ENCODE assay signal across 14 mouse cellular contexts in the genomic region with DNA sequence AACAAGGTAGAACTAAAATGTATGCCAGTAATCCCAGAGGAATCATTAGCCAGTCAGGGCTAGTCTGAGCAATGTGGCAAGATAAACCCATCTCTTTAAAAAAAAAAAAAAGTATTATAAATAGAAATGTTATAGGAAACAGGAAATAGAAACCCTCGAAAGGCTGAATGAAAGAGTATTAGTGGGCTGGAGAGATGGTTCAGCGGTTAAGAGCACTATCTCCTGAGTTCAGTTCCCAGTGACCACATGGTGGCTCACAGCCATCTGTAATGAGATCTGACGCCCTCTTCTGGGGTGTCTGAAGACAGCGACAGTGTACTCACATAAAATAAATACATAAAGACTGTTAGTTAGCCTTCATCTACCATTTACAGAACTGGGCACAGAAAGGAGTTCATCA. TPM values are rescaled to one million over a fixed set of nuclear protein-coding genes. Genes with fewer than 3 reads are reported as not detected.
DNase-seq lines count a peak whose midpoint lies in the region; ATAC-seq and TF ChIP-seq lines count a peak whose summit lies in the region.
"Had no signal": no experiment of that assay in that cellular context is flagged by ENCODE, and none has a peak within 500 bp of the region (broad histone marks: within the 10 kb centered on the region; RNA-seq: fewer than 3 reads in every experiment).

No protein-coding gene starts in this region.

- 55% methylated on average over 4 of the region's 4 CpGs for WGBS in kidney, adult 2 months
- 72% methylated on average over 4 of the region's 4 CpGs for WGBS in kidney, embryonic 15.5 days
- 20% methylated on average over 4 of the region's 4 CpGs for WGBS in liver, embryonic 13.5 days (ENCODE audit: insufficient replicate concordance)
- WGBS in forebrain, embryonic 10.5 days = 73% methylated on average over 4 of the region's 4 CpGs

- no peak overlapping the region for H3K27ac ChIP-seq in kidney, adult 2 months (ENCODE audit: insufficient read depth, low read depth, low read length)
- no peak overlapping the region for H3K27ac ChIP-seq in kidney, embryonic 15.5 days
- no peak overlapping the region for H3K27ac ChIP-seq in MEL (ENCODE audit: control insufficient read depth, low read depth, low read length)
- H3K27ac ChIP-seq in liver, embryonic 13.5 days = peak overlapping the region; percentile 98
- H3K27ac ChIP-seq in forebrain, embryonic 10.5 days = no peak overlapping the region
- H3K27ac ChIP-seq: forebrain, embryonic 12.5 days had no signal

- H3K9ac ChIP-seq in kidney, embryonic 15.5 days = no peak overlapping the region
- no peak overlapping the region for H3K9ac ChIP-seq in MEL (ENCODE audit: control insufficient read depth, low read depth, low read length, poor library complexity, severe bottlenecking)
- H3K9ac ChIP-seq in liver, embryonic 13.5 days = 0 out of 2 replicates have a peak overlapping the region, but pooled peaks have one; percentile 31
- H3K9ac ChIP-seq: forebrain, embryonic 12.5 days had no signal

- ATAC-seq in kidney, embryonic 15.5 days (replicated peaks; ENCODE audit: low FRiP score) = no peak
- ATAC-seq in liver, embryonic 13.5 days (ENCODE audit: low read depth) = no peak

- no peak for DNase-seq in kidney, adult 2 months
- DNase-seq in B cell, adult 2 months = peak; percentile 32 to 49
- DNase-seq in MEL (ENCODE audit: low read depth, low spot score) = peak; percentile 84
- no peak for DNase-seq in liver, embryonic 13.5 days
- no peak for DNase-seq in forebrain, embryonic 10.5 days (ENCODE audit: extremely low spot score, low spot score)
- DNase-seq in kidney, postnatal 36 days = no peak
- no peak for DNase-seq in layer of hippocampus, postnatal 36 days
- DNase-seq: embryo, embryonic 11 days; lung, postnatal 10 days; right cerebral cortex, postnatal 14 days; thymus, adult 2 months had no signal

- peak; percentile 28; the same call in 1 of the 2 replicates for TF ChIP-seq CTCF in kidney, adult 2 months (conservative IDR thresholded peaks at IDR 0.05; ENCODE audit: insufficient read depth, insufficient read length, low read depth, low read length)
- TF ChIP-seq CTCF in MEL (IDR thresholded peaks at IDR 0.05 in 2 of 3, conservative IDR thresholded peaks at IDR 0.05 in 1 of 3; ENCODE audit: control insufficient read depth in 1 of 3, insufficient read depth in 1 of 3, low read depth in 2 of 3, low read length in 3 of 3, poor library complexity in 1 of 3, severe bottlenecking in 1 of 3) = peak; percentile 15 to 64 (median 25); a peak in 3 of 6 replicates

- no peaks in the 10 kb centered on the region; the same call in 1 of the 2 replicates for H3K4me1 ChIP-seq in kidney, adult 2 months (ENCODE audit: control insufficient read depth, insufficient read depth, low read length)
- H3K4me1 ChIP-seq in kidney, embryonic 15.5 days = peaks cover 7% of the 10 kb centered on the region
- H3K4me1 ChIP-seq in MEL (ENCODE audit: control insufficient read depth in 1 of 2, insufficient read depth in 2 of 2, low read length in 2 of 2) = peaks cover 6 to 26% of the 10 kb centered on the region in 2 experiments; a peak in 3 of 4 replicates
- peaks cover 38% of the 10 kb centered on the region for H3K4me1 ChIP-seq in liver, embryonic 13.5 days (replicated peaks)
- H3K4me1 ChIP-seq in forebrain, embryonic 10.5 days = peaks cover 21% of the 10 kb centered on the region

- H3K27me3 ChIP-seq in kidney, adult 2 months (replicated peaks; ENCODE audit: control insufficient read depth, insufficient read depth, low read length) = no peaks in the 10 kb centered on the region
- H3K27me3 ChIP-seq in kidney, embryonic 15.5 days = no peaks in the 10 kb centered on the region
- H3K27me3 ChIP-seq in MEL (ENCODE audit: control insufficient read depth in 1 of 2, insufficient read depth in 2 of 2, low read length in 2 of 2) = no peaks in the 10 kb centered on the region
- H3K27me3 ChIP-seq in liver, embryonic 13.5 days = no peaks in the 10 kb centered on the region
- no peaks in the 10 kb centered on the region for H3K27me3 ChIP-seq in forebrain, embryonic 10.5 days (ENCODE audit: poor library complexity, severe bottlenecking)
- H3K27me3 ChIP-seq: forebrain, embryonic 12.5 days had no signal

- peak in 1 of 2 experiments; percentile 57; a peak in 2 of 4 replicates for TF ChIP-seq EP300 in MEL (IDR thresholded peaks at IDR 0.05; ENCODE audit: low read depth in 1 of 2, low read length in 2 of 2)

- H3K4me3 ChIP-seq in kidney, adult 2 months (ENCODE audit: insufficient read depth, low read depth, low read length) = no peak overlapping the region
- no peak overlapping the region for H3K4me3 ChIP-seq in kidney, embryonic 15.5 days (replicated peaks)
- no peak overlapping the region for H3K4me3 ChIP-seq in MEL (ENCODE audit: control insufficient read depth in 1 of 2, insufficient read depth in 1 of 2, low read depth in 2 of 2, low read length in 2 of 2)
- peak overlapping the region; percentile 99 for H3K4me3 ChIP-seq in liver, embryonic 13.5 days (replicated peaks)
- H3K4me3 ChIP-seq in forebrain, embryonic 10.5 days = no peak overlapping the region
- H3K4me3 ChIP-seq: forebrain, embryonic 12.5 days; myocyte had no signal

- peaks cover 4% of the 10 kb centered on the region for H3K36me3 ChIP-seq in kidney, adult 2 months (ENCODE audit: control insufficient read depth, insufficient read depth, low read length)
- peaks cover 45% of the 10 kb centered on the region for H3K36me3 ChIP-seq in kidney, embryonic 15.5 days
- peaks cover 44 to 51% of the 10 kb centered on the region in 2 experiments for H3K36me3 ChIP-seq in MEL (ENCODE audit: control insufficient read depth in 1 of 2, insufficient read depth in 2 of 2, low read length in 2 of 2)
- H3K36me3 ChIP-seq in liver, embryonic 13.5 days = peaks cover 72% of the 10 kb centered on the region
- peaks cover 67% of the 10 kb centered on the region for H3K36me3 ChIP-seq in forebrain, embryonic 10.5 days (replicated peaks)

- TF ChIP-seq POLR2A in kidney, adult 2 months (IDR thresholded peaks at IDR 0.05; ENCODE audit: low read depth, low read length) = no peak
- 0 out of 4 replicates have a peak, but pooled peaks of 1 of the 2 experiments have one; percentile 32 for TF ChIP-seq POLR2A in MEL (IDR thresholded peaks at IDR 0.05; ENCODE audit: control insufficient read depth in 1 of 2, insufficient read depth in 1 of 2, low read depth in 1 of 2, low read length in 2 of 2, poor library complexity in 1 of 2)

- no peaks in the 10 kb centered on the region for H3K9me3 ChIP-seq in kidney, embryonic 15.5 days (replicated peaks)
- no peaks in the 10 kb centered on the region for H3K9me3 ChIP-seq in MEL (replicated peaks; ENCODE audit: insufficient read depth, low read length)
- H3K9me3 ChIP-seq in liver, embryonic 13.5 days (replicated peaks) = no peaks in the 10 kb centered on the region
- no peaks in the 10 kb centered on the region for H3K9me3 ChIP-seq in forebrain, embryonic 10.5 days
- H3K9me3 ChIP-seq: forebrain, embryonic 12.5 days had no signal

- no peak overlapping the region for H3K4me2 ChIP-seq in kidney, embryonic 15.5 days
- H3K4me2 ChIP-seq in liver, embryonic 13.5 days = peak overlapping the region; percentile 72
- H3K4me2 ChIP-seq: forebrain, embryonic 12.5 days had no signal

- H3K79me2 ChIP-seq in MEL (ENCODE audit: control insufficient read depth, insufficient read depth, low read length, poor library complexity) = peaks cover 43% of the 10 kb centered on the region

- TF ChIP-seq RAD21 in MEL (IDR thresholded peaks at IDR 0.05; ENCODE audit: low read depth, low read length) = no peak; the same call in 1 of the 2 replicates

TF ChIP-seq in MEL, 35 proteins besides CTCF, POLR2A, EP300 and RAD21 (continues in another document):
- TF ChIP-seq MAFK (IDR thresholded peaks at IDR 0.05; ENCODE audit: borderline replicate concordance, low read depth, low read length) (no peak), USF2 (IDR thresholded peaks at IDR 0.05; ENCODE audit: borderline replicate concordance in 1 of 2, insufficient read depth in 1 of 2, low read depth in 1 of 2, low read length in 2 of 2) (no peak), TAL1 (IDR thresholded peaks at IDR 0.05; ENCODE audit: low read length) (peak; percentile 68), SMC3 (IDR thresholded peaks at IDR 0.05; ENCODE audit: low read depth, low read length) (peak; percentile 50), SIN3A (IDR thresholded peaks at IDR 0.05; ENCODE audit: low read length) (peak; percentile 69), ZMIZ1 (IDR thresholded peaks at IDR 0.05; ENCODE audit: low read depth, low read length) (no peak), CHD2 (IDR thresholded peaks at IDR 0.05; ENCODE audit: low read length) (no peak), MAX (IDR thresholded peaks at IDR 0.05; ENCODE audit: low read length) (peak; percentile 49; the same call in 1 of the 2 replicates), GATA1 (IDR thresholded peaks at IDR 0.05; ENCODE audit: low read depth, low read length) (peak; percentile 67), MAZ (IDR thresholded peaks at IDR 0.05; ENCODE audit: low read depth, low read length) (no peak), TCF12 (IDR thresholded peaks at IDR 0.05; ENCODE audit: low read depth, low read length) (peak; percentile 49; the same call in 1 of the 2 replicates), ZC3H11A (IDR thresholded peaks at IDR 0.05; ENCODE audit: low read depth, low read length) (no peak), ETS1 (IDR thresholded peaks at IDR 0.05; ENCODE audit: low read depth, low read length) (peak; percentile 82), MYB (IDR thresholded peaks at IDR 0.05; ENCODE audit: low read depth, low read length) (no peak)

RNA-seq across cellular contexts. Expression of gene Tfrc, which starts 5.3 kb away (rescaled TPM):
- 7.9 and 12.0 TPM in 2 replicates for polyA plus RNA-seq in kidney, adult 2 months (2012; rRNA removed)
- 50.2 and 50.7 TPM in 2 replicates for polyA plus RNA-seq in kidney, embryonic 15.5 days (2015; fragmentation: Nextera tagmentation; extraction: Ambion mirVana)
- 156 and 234 TPM in 2 replicates for total RNA-seq in MEL (2012; rRNA removed)
- polyA plus RNA-seq in MEL (2012; ENCODE audit: insufficient read depth in 1 of 2, insufficient read length in 2 of 2, low read depth in 1 of 2, low replicate concordance in 2 of 2, missing spikeins in 1 of 2) = 100 to 1,000 TPM in 1 of 2 experiments, 10 to 100 TPM in 1; 90.9 to 106 TPM
- polyA plus RNA-seq in liver, embryonic 13.5 days (2015; fragmentation: Nextera tagmentation; extraction: Ambion mirVana) = 262 and 322 TPM in 2 replicates
- 71.3 and 72.0 TPM in 2 replicates for polyA plus RNA-seq in forebrain, embryonic 10.5 days (2016; fragmentation: Nextera tagmentation; extraction: Ambion mirVana)
- total RNA-seq in layer of hippocampus, postnatal 36 days (2021) = 10 to 100 TPM; 55.9 to 62.1 TPM

RNA-seq across cellular contexts. Expression of gene Tnk2, which starts 29.6 kb away (rescaled TPM):
- polyA plus RNA-seq in kidney, adult 2 months (2012; rRNA removed) = 35.8 and 40.8 TPM in 2 replicates
- 9.3 and 12.4 TPM in 2 replicates for polyA plus RNA-seq in kidney, embryonic 15.5 days (2015; fragmentation: Nextera tagmentation; extraction: Ambion mirVana)
- total RNA-seq in MEL (2012; rRNA removed) = 30.3 and 34.8 TPM in 2 replicates
- polyA plus RNA-seq in MEL (2012; ENCODE audit: insufficient read depth in 1 of 2, insufficient read length in 2 of 2, low read depth in 1 of 2, low replicate concordance in 2 of 2, missing spikeins in 1 of 2) = 10 to 100 TPM in 1 of 2 experiments, not detected in 1; 77.0 TPM
- polyA plus RNA-seq in liver, embryonic 13.5 days (2015; fragmentation: Nextera tagmentation; extraction: Ambion mirVana) = 4.2 and 4.9 TPM in 2 replicates
- polyA plus RNA-seq in forebrain, embryonic 10.5 days (2016; fragmentation: Nextera tagmentation; extraction: Ambion mirVana) = 10.1 and 11.0 TPM in 2 replicates
- total RNA-seq in layer of hippocampus, postnatal 36 days (2021) = 100 to 1,000 TPM; 189 to 197 TPM

Comparison
In these comparisons a context has a peak if more than half of its experiments do, and no peak if none do; other contexts are left out.
1. DNase-seq: peak in B cell, adult 2 months (2 of 2) and MEL (single experiment); none in kidney, adult 2 months (single experiment), liver, embryonic 13.5 days (single experiment), forebrain, embryonic 10.5 days (single experiment), kidney, postnatal 36 days (0 of 2) and layer of hippocampus, postnatal 36 days (0 of 2).